Mouse (Mus musculus) limb, embryonic 13.5 days (tissue): ENCODE measurements around the gene Bid. TPM values are rescaled to one million over a fixed set of nuclear protein-coding genes. Genes with fewer than 3 reads are reported as not detected.

Source experiments
- ATAC-seq: fragments of 200-750 bp; cut with Nextera tagmentation; 2 replicates; pipeline ENCODE4 v1.8.0; 2017; ENCODE audit warnings: low read depth, moderate number of reproducible peaks, moderate TSS enrichment; ENCODE audit not compliant: low FRiP score
- H3K27ac ChIP-seq: fragments of 300-500 bp; sonication (generic); 2 replicates; pipeline ENCODE4 v1.5.1; 2015; ENCODE audit warnings: inconsistent platforms, mild to moderate bottlenecking, moderate library complexity
- H3K27me3 ChIP-seq: fragments of 300-500 bp; sonication (generic); 2 replicates; pipeline ENCODE4 v1.6.1; 2015; ENCODE audit warnings: mild to moderate bottlenecking, inconsistent platforms
- H3K36me3 ChIP-seq: fragments of 300-500 bp; sonication (generic); 2 replicates; pipeline ENCODE4 v1.6.1; 2015; ENCODE audit warnings: inconsistent platforms, mild to moderate bottlenecking, moderate library complexity
- H3K4me1 ChIP-seq: fragments of 300-500 bp; sonication (generic); 2 replicates; pipeline ENCODE4 v1.6.1; 2015; ENCODE audit warnings: inconsistent platforms
- H3K4me2 ChIP-seq: fragments of 300-500 bp; sonication (generic); replicated peaks from 2 replicates; pipeline ENCODE4 v1.6.1; 2015; ENCODE audit warnings: inconsistent platforms, mild to moderate bottlenecking, moderate library complexity
- H3K4me3 ChIP-seq: fragments of 300-500 bp; sonication (generic); 2 replicates; pipeline ENCODE4 v1.5.1; 2015; ENCODE audit warnings: moderate library complexity, mild to moderate bottlenecking, inconsistent platforms
- H3K9ac ChIP-seq: fragments of 300-500 bp; sonication (generic); 2 replicates; pipeline ENCODE4 v1.6.1; 2015; ENCODE audit warnings: mild to moderate bottlenecking, inconsistent platforms
- H3K9me3 ChIP-seq: fragments of 300-500 bp; sonication (generic); 2 replicates; pipeline ENCODE4 v1.6.1; 2016; ENCODE audit warnings: inconsistent platforms
- WGBS: fragments of 180-500 bp; shearing (Covaris S2); methylation state at CpG from one replicate; pipeline ENCODE4 v1.1.7; 2015; 5-methylcytosine and 5-hydroxymethylcytosine counted together
- polyA plus RNA-seq: library from polyadenylated mRNA; unstranded; fragments of >200 nt; fragmentation: Nextera tagmentation; extraction: Ambion mirVana; gene quantifications from 2 replicates; pipeline ENCODE4 v1.2.1, GENCODE M21; 2015

The Bid gene
- 16.2 and 17.1 TPM in 2 replicates for polyA plus RNA-seq

DNA sequence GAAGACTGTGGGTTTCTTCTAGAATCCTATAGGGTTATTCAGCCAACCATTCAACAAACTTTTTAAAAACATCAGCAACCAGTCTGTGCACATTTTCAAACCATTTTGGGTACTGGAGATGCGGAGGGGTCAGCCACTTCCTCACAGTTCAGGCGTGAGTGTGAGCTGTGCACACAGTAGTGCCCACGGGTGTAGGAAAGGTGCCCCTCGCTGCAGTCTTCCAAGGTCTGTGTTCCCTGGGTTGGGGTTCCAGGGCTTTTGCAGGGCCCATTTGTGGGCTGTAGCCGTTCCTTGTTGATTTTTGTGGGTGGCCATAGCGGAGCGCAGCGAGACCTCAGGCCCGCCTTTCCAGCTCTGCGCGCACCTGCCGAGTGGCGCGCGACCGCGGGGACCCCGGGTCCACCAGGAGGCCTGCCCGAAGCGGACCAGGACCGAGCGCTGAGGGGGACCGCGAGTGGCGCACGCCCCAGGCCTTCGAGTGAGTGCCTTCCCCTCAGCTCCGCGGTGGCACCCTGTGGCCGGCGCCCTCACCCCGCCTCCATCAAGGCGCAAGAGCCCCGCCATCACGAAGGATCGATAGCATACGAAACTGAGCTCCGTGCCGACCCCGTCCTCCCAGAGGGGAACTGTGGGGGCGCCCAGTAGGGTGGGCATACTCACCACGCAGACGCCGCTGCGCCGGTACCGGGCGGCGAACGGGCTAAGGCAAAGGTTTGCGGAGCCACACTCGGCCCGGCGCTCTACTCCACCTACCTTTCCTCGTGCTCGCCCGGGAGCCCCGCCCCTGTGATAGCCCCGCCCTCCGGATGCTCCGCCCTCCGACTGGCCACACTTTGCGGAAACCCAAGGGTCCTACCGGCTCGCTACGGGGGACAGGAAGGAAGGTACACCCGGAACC is at the start of gene Bid:
Gene Bid, minus strand, starts transcription at position 780 of the 898 bp plus-strand sequence.
- peak within 1 kb of the TSS; percentile 72 for H3K9ac ChIP-seq
- H3K4me1 ChIP-seq = peaks cover 12% of the 10 kb centered on the region
- no peaks in the 10 kb centered on the region for H3K9me3 ChIP-seq
- peak within 1 kb of the TSS; percentile 68 for H3K4me3 ChIP-seq
- no peak within 1 kb of the TSS for H3K27ac ChIP-seq
- under 1% methylated on average over 67 of the region's 67 CpGs for WGBS
- no peaks in the 10 kb centered on the region for H3K36me3 ChIP-seq
- peak within 1 kb of the TSS; percentile 96 for H3K4me2 ChIP-seq
- ATAC-seq = peak; percentile 92
- H3K27me3 ChIP-seq = peaks cover 17% of the 10 kb centered on the region

DNA sequence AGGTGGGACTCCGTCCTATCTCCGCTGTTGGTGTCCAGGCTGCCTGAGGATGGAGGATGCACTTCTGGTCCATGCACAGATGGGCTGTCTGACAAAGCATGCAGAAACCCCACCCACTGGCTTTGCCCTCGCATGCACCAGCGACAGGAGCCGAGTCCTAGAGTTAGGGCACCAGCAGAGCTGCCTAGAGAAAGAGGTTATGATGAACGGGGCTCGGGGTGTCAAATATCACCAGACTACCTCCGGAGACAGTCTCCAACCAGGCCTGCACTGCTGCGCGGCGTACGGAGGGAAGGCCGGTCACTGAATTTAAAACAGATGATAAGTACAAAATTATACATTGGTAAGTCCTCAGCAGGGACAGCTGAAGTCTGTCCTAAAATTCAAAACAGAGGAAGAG is 49.2 kb upstream of the Bid start:
- ATAC-seq = peak; percentile 74; the same call in 1 of the 2 replicates
- Histone ChIP-seq H3K9ac (no peak overlapping the region), H3K9me3 (no peaks in the 10 kb centered on the region), H3K4me1 (peaks cover 5% of the 10 kb centered on the region), H3K27me3 (no peaks in the 10 kb centered on the region), H3K27ac (no peak overlapping the region), H3K36me3 (peaks cover 31% of the 10 kb centered on the region; the same call in 1 of the 2 replicates), H3K4me2 (no peak overlapping the region), H3K4me3 (no peak overlapping the region)
- 17% methylated on average over 13 of the region's 13 CpGs for WGBS

DNA sequence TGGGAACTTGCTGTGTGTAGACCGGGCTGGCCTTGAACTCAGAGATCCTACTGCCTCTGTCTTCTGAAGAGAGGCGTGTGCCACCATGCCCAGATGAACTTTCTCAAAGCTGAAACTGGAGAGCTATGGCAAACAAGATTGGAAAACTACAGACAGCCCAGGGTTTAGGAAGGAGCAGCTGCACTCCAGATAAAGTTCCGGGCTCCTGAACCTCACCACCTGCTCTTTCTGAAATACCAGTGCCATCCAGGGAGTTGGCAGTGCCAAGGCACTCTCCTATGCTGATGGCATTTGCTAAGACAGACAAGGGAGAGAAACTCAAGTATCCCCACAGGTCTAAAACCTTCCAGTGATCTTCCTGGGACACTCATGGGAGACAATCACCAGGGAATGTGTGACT is 47.5 kb upstream of the Bid start:
- Histone ChIP-seq H3K4me1 (peaks cover 5% of the 10 kb centered on the region), H3K36me3 (peaks cover 27% of the 10 kb centered on the region), H3K27ac (no peak overlapping the region), H3K9me3 (no peaks in the 10 kb centered on the region), H3K27me3 (no peaks in the 10 kb centered on the region), H3K9ac (no peak overlapping the region), H3K4me3 (no peak overlapping the region), H3K4me2 (no peak overlapping the region)
- 89% methylated on average over 3 of the region's 3 CpGs for WGBS
- ATAC-seq = no peak

DNA sequence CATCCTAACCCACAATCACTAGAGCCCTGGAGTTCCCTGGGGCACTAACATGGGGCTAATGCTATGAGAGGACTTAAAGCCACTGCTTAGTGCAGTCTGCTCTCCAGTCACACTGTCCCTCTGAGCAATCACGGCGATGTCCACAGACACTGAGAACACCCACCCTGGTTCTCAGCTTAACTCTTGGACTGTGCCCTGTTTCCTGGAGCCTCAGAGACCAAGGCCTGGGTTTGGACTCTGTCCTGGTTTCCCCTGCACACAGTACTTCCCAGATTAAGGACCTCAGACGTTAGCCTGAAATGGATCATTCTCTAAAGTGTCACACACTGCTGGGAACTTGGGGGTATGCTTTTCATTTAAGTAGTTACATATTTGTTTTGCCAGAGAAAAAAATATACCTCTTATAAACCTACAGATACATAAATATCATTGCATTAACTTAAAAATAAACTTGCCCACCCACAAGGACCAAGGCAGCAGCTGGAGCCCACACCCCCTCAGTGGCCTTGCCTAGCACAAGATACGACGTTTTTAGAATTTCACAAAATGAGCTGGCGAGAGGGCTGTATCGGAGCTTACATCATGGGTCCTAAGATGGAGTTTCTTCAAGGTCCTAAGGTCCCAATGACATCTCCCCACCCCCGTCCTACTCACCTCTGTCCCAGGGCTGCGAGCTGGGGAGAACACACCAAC is 43.8 kb upstream of the Bid start:
- no peak overlapping the region for H3K27ac ChIP-seq
- peaks cover 56% of the 10 kb centered on the region for H3K36me3 ChIP-seq
- no peak for ATAC-seq
- H3K9ac ChIP-seq = no peak overlapping the region
- H3K4me2 ChIP-seq = no peak overlapping the region
- WGBS = 88% methylated on average over 9 of the region's 9 CpGs
- no peak overlapping the region for H3K4me3 ChIP-seq
- H3K9me3 ChIP-seq = no peaks in the 10 kb centered on the region
- no peaks in the 10 kb centered on the region for H3K4me1 ChIP-seq
- H3K27me3 ChIP-seq = no peaks in the 10 kb centered on the region

DNA sequence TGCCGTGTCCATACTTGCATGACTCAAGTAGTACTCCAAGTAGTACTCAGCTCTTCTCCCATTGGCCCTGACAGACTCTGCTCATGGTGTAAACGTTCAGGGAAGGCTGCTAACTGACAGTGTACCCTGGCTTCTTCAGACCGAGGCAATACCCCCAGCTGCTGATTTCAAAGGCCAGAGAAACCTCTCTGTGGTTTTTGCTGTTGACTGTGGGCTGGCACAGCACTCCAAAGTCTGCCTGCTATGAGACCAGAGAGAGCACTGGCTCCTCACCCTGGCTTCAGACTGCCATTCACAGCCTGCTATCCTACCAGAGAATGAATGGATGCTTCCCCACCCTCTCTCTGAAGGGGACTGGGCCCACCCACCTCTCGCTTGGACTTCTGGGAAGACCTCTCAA is 40.7 kb upstream of the Bid start:
- H3K4me1 ChIP-seq = no peaks in the 10 kb centered on the region
- peaks cover 64% of the 10 kb centered on the region for H3K36me3 ChIP-seq
- no peak overlapping the region for H3K27ac ChIP-seq
- WGBS = 85% methylated on average over 4 of the region's 4 CpGs
- ATAC-seq = no peak
- no peaks in the 10 kb centered on the region for H3K27me3 ChIP-seq
- no peak overlapping the region for H3K9ac ChIP-seq
- H3K4me2 ChIP-seq = no peak overlapping the region
- H3K4me3 ChIP-seq = no peak overlapping the region
- H3K9me3 ChIP-seq = no peaks in the 10 kb centered on the region

DNA sequence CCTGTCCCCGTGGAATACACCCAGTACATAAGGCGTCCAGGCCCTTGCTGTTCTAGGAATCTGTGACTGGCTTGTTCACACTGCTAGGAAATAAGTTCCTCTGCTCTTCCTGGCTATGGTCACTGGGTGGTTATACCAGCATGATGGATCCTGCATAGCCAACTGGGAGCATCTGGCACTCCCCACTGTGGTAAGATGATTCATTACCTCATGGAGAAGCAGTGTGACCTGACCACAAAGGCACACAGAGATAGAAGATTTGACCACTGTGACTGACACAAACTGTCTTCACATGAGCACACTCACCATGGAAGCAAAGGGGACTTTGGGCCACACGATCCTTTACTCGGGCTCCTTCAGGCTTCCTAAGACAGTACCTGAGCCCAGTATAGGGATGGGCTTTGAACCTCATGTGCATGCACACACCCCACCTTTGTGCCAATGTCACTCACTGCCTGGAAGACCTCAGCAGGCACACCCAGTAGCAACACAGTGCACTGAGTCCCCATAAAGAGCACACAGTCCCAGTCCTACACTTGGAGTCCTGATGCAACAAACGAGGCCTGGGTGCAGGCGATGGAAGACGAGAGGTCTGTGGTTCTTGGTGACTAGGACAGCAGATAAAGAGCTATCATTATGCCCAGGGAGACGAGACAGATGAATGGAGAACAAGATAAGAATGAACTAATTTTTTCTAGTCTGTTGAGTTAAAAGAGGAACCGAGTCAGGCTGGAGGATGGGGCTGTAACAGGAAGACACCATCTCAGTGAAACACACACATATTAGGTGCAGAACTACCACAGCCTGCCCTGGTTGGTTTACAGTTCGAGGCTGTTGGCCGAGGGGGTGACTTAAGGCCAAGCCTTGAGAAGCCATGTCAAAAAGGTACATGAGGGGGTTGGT is 39.9 kb upstream of the Bid start:
- ATAC-seq = no peak
- no peaks in the 10 kb centered on the region for H3K4me1 ChIP-seq
- H3K27ac ChIP-seq = no peak overlapping the region
- H3K36me3 ChIP-seq = peaks cover 67% of the 10 kb centered on the region
- no peak overlapping the region for H3K9ac ChIP-seq
- H3K27me3 ChIP-seq = no peaks in the 10 kb centered on the region
- WGBS = 89% methylated on average over 11 of the region's 11 CpGs
- no peak overlapping the region for H3K4me2 ChIP-seq
- H3K4me3 ChIP-seq = no peak overlapping the region
- no peaks in the 10 kb centered on the region for H3K9me3 ChIP-seq

DNA sequence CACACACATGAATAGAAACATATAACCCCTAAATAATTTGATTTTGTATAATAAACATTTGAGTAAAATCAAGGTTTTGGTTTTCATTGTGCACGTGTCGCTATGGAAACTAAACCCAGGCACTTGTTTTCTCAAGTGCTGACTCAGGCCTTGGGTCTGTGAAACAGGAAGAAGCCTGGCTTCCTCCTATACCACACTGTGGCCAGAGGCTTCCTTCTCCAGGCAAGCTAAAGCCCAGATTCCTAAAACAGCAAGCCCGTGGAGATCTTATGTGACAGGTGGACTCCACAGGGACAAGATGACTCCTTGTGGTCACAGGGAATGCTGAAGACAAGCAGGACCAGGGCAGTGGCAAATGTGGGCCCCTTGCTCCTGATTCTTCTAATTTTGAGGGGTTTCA is 38.6 kb upstream of the Bid start:
- Histone ChIP-seq H3K27me3 (no peaks in the 10 kb centered on the region), H3K4me1 (no peaks in the 10 kb centered on the region), H3K9ac (no peak overlapping the region), H3K4me2 (no peak overlapping the region), H3K27ac (no peak overlapping the region), H3K4me3 (no peak overlapping the region), H3K9me3 (no peaks in the 10 kb centered on the region), H3K36me3 (peaks cover 66% of the 10 kb centered on the region)
- no peak for ATAC-seq
- 88% methylated on average over 3 of the region's 3 CpGs for WGBS

DNA sequence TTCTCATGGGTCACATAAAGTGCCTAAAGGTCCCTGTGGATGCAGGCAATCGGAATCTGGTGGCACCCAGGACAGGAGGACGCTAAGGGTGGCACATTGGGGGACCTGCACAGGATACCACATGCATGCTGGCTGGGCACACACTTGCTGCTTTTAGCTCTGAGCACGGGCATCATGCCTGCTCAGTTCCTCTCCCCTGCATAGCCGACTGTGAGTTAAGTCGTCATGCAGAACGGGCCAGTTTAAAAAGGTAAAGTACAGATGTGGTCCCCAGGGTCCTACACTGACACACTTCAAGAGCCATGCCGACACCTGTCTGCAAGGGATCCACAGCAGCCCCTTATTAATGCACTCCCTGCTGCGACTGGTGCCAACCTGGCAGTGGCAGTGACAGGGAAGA is 37.6 kb upstream of the Bid start:
- no peak overlapping the region for H3K9ac ChIP-seq
- peaks cover 67% of the 10 kb centered on the region for H3K36me3 ChIP-seq
- H3K4me2 ChIP-seq = no peak overlapping the region
- H3K4me3 ChIP-seq = no peak overlapping the region
- H3K27ac ChIP-seq = no peak overlapping the region
- no peak for ATAC-seq
- no peaks in the 10 kb centered on the region for H3K27me3 ChIP-seq
- WGBS = 80% methylated on average over 8 of the region's 8 CpGs
- no peaks in the 10 kb centered on the region for H3K9me3 ChIP-seq
- H3K4me1 ChIP-seq = no peaks in the 10 kb centered on the region

DNA sequence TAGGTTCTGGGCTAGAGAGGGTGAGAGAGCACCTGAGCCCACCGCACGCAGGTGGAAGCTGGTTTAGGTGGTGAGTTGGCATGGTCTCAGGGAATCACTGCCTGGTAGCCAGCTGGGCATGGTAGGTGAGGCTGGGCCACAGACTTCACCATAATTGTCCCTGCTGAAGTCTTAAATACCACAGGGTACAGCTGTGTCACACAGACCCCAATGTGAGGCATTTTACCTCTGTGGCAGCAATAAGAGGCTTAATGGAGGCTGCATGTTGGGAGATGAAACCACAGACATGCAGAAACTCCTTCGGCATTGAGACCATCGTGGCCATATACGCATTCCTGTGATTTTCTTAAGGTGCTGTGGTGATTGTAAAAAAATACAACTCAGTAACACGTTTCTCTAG is 35.8 kb upstream of the Bid start:
- Histone ChIP-seq H3K4me3 (no peak overlapping the region), H3K27ac (no peak overlapping the region), H3K4me1 (no peaks in the 10 kb centered on the region), H3K27me3 (no peaks in the 10 kb centered on the region), H3K9me3 (no peaks in the 10 kb centered on the region), H3K4me2 (no peak overlapping the region), H3K36me3 (peaks cover 57% of the 10 kb centered on the region), H3K9ac (no peak overlapping the region)
- 90% methylated on average over 6 of the region's 6 CpGs for WGBS
- no peak for ATAC-seq

DNA sequence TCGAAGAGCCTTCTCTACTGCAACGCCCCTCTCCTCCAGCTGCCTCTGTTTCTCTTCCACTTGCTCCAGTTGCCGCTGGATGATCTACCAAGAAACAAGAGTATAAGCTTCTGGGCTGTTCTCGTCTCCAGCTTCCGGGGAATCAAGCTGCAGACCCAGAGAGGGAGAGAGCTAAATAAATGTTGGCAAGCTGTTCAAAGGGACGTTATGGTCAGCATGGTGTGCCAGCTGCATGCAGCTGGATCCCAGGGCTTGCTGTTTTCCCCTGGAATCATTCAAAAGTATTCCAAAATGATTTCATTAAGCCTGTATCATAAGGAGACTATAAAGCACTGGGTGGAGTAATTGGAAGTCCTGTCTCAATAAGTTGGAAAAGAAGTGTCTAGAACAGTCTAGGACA is 34.7 kb upstream of the Bid start:
- no peak overlapping the region for H3K4me2 ChIP-seq
- peaks cover 51% of the 10 kb centered on the region for H3K36me3 ChIP-seq
- ATAC-seq = no peak
- H3K4me3 ChIP-seq = no peak overlapping the region
- no peaks in the 10 kb centered on the region for H3K4me1 ChIP-seq
- H3K9me3 ChIP-seq = no peaks in the 10 kb centered on the region
- no peak overlapping the region for H3K9ac ChIP-seq
- WGBS = 88% methylated on average over 6 of the region's 6 CpGs
- no peaks in the 10 kb centered on the region for H3K27me3 ChIP-seq
- no peak overlapping the region for H3K27ac ChIP-seq

DNA sequence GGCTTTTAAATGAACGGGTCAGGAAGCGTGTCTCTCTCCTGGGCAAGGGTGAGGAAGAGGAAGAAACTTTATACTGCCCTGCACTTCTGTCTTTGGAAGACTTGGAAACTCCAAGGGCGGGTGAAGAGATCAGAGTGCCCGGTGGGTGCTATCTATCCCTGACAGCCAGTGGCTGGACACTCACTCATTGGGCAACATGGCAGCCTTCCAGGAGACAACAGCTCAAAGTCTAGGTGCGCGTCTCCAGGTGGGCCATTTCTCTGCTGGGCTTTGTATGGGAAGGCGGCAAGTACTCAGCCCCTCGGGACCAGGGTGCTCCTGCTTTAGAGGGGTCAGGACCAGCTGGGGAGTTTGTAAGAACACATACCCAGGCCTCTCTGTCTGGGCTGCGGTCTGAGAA is 28.9 kb upstream of the Bid start:
- Histone ChIP-seq H3K36me3 (peaks cover 27% of the 10 kb centered on the region), H3K4me2 (no peak overlapping the region), H3K4me3 (no peak overlapping the region), H3K4me1 (no peaks in the 10 kb centered on the region), H3K27me3 (no peaks in the 10 kb centered on the region), H3K9me3 (no peaks in the 10 kb centered on the region), H3K9ac (no peak overlapping the region), H3K27ac (no peak overlapping the region)
- ATAC-seq = no peak
- 93% methylated on average over 9 of the region's 9 CpGs for WGBS

DNA sequence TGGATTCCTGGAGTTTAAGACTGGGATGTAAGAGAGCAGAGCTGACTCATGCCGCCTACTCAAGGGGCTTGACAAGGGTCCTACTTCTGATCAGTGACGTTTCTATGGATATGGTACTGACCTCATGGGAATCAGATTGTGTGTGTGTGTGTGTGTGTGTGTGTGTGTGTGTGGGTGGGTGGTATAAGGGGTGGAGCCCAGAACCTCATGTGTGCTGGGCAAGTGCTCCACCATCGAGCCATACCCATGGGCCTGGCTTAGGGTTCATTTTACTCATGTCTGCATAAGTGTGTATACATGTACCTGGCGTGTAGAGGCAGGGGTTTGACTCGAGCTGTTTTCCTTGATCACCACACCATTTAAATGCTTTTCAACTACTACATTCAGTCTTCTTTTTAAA is 27.3 kb upstream of the Bid start:
- H3K9me3 ChIP-seq = no peaks in the 10 kb centered on the region
- no peak for ATAC-seq
- no peaks in the 10 kb centered on the region for H3K27me3 ChIP-seq
- no peak overlapping the region for H3K4me3 ChIP-seq
- no peak overlapping the region for H3K4me2 ChIP-seq
- H3K27ac ChIP-seq = no peak overlapping the region
- H3K9ac ChIP-seq = no peak overlapping the region
- peaks cover 14% of the 10 kb centered on the region for H3K36me3 ChIP-seq
- 93% methylated on average over 5 of the region's 5 CpGs for WGBS
- no peaks in the 10 kb centered on the region for H3K4me1 ChIP-seq
